Mouse (Mus musculus) gastrocnemius, adult 2 months (tissue): ENCODE results near the gene Sash1. TPM values are rescaled to one million over a fixed set of nuclear protein-coding genes. Genes with fewer than 3 reads are reported as not detected.
A peak's percentile ranks its signal among the peaks of the same experiment; 100 is the strongest.

Source experiments
- DNase-seq: peaks from one replicate; pipeline ENCODE4 v3.0.0; 2022
- H3K27ac ChIP-seq: fragments of 200-600 bp; 2 replicates; pipeline ENCODE4 v1.8.1; 2022; ENCODE audit warnings: mild to moderate bottlenecking
- H3K4me3 ChIP-seq: fragments of 200-600 bp; 2 replicates; pipeline ENCODE4 v1.8.1; 2022; ENCODE audit warnings: mild to moderate bottlenecking, moderate library complexity
- CTCF ChIP-seq: fragments of 200-600 bp; IDR thresholded peaks from 2 replicates; pipeline ENCODE4 v1.8.1; 2022; ENCODE audit warnings: antibody characterized with exemption, mild to moderate bottlenecking, moderate library complexity
- intact Hi-C: fragments of 180-260 bp; cut with DNase I; formaldehyde crosslinking; loops from one replicate; pipeline ENCODE4 v1.15.1; 2025
- total RNA-seq, 2 experiments: library from RNA; stranded (reverse); gene quantifications; 2 replicates each; pipeline ENCODE4 v1.2.3; 2021

Gene Sash1
- total RNA-seq, 2 experiments from 2014 or later: 10.6 to 17.9 TPM

DNA sequence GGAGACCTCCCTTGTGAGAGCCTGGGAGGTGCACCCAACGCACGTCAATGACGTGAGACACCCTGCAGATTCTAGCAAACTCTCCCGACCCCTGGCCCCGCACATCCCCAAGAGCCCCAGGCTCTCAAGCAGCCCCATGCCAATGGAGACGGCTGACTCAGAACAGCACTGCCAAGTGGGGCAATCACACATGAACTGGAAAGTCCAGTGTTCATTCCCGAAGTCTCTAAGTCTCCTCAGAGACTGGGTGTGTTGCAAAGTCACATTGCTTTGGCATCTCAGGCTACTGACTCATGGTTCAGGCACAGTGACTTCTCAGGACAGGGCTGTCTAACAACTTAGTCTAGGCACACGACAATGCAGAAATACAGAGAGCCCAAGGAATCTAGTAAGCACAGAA is 117.2 kb downstream of the Sash1 start:
- intact Hi-C loops: no loop called here
- H3K4me3 ChIP-seq: no peak overlapping the region
- DNase-seq: peak; percentile 73
- peak overlapping the region; percentile 77 for H3K27ac ChIP-seq
- no peak for TF ChIP-seq CTCF

DNA sequence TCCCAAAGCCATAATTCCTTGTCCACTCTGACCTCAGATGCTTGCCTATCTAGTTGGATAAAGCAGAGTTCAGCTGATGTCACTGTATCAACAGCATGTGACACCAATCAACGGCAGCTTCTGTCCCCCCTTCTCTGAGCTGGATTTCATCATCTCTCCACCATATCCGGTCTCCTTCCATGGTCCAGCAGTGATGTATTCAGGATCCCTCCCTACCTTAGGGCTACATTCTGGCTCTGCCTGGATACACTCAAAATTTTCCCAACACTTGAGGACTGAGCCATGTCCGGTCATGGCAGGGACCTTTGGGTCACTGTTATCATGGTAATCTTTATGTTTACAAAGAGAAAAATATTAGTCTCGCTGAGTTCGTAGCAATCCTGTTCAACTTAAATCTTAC is 118.5 kb downstream of the Sash1 start:
- intact Hi-C loops: no loop called here
- no peak for DNase-seq
- Histone ChIP-seq H3K4me3 (no peak overlapping the region), H3K27ac (peak overlapping the region; percentile 77)
- no peak for TF ChIP-seq CTCF

DNA sequence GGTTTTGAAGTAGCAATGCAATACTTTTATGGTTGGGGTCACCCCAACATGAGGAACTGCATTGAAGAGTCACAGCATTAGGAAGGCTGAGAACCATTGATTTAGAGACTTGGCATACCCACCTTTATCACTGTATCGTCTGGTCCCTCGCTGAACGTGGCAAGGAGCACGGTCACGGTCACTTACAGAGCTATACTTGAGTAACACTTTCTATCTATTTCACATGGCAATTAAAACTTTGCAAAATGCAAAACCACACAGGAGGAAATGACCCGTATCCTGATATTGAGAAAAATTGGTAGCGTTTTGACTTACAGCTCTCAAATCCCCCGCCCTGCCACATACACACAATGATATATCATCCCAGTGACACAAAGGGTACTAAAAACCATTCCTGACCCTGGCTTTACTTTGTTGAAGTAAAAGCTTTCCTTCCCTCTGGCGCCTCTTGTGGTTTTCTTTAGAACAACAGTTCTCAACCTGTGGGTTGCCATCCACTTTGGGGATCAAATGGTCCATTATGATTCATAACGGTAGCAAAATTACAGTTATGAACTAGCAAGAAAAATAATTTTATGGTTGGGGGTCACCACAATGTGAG is 119.8 kb downstream of the Sash1 start:
- peak; percentile 72 for TF ChIP-seq CTCF
- no peak overlapping the region for H3K4me3 ChIP-seq
- intact Hi-C loops: no loop called here
- no peak overlapping the region for H3K27ac ChIP-seq
- DNase-seq: no peak

DNA sequence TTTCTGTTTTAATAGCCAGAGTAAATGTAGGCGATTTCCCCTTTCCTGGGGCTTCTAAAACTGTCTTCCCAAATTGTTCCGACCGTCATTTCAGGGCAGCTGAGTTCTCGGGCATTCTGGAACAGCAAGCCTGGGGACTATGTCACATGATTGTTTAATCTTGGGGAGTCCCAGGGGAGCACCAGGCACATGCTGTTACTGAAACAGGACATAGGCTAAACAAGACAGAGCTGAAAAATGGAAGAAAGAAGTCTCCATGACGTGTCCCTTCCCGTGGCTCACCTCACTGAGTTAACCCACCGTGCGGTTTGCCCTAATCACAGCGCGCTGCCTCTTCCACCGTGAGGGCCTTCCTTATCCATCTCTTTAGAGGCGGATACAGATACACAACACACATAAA is 123.1 kb downstream of the Sash1 start:
- peak overlapping the region; percentile 88 for H3K27ac ChIP-seq
- intact Hi-C loops: no loop called here
- TF ChIP-seq CTCF: no peak
- peak; percentile 39 for DNase-seq
- peak overlapping the region; percentile 73 for H3K4me3 ChIP-seq

DNA sequence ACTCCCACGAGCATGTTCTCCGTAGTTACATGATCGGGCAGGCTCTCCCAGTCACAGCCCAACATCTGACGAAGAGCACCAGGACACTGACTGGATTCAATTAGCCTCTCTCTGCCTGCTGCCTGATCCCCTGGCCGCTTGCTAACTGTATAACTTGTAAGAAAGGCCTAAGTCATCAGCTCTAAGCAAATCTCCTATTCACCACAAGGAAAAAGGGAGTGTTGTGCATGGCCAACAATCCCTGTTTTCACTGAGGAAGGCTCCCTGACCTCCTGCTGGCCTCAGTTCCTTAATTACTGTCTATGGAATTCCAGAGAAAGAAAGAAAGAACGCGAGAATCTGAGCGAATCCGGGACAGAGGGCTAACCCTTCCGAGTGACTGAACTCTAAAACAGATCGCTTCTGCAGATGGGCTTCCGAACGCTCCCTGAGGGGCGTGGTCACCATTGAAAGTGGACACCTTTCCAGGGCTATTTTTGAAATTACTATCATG is 123.6 kb downstream of the Sash1 start:
- Histone ChIP-seq H3K4me3 (peak overlapping the region; percentile 73), H3K27ac (peak overlapping the region; percentile 88)
- no peak for TF ChIP-seq CTCF
- intact Hi-C loops: no loop called here
- peak; percentile 75 for DNase-seq

DNA sequence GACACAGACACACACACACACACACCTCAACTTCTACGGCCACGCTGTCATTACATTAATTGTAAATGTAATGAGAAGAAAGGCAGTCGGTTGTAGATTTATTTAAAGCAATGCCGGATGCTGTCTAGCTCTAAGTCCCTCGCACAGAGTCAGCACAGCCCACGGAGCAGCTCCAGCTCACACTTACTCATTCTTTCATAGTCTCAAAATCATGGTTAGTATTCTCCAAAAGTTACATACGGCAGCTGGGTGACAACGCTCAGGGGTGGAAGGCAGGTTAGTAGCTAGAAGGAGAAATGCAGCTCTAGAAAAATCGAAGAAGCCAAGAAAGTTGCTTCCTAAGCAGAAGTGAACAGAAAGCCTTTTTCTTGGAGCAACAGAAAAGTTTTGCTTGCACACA is 124.2 kb downstream of the Sash1 start:
- Histone ChIP-seq H3K27ac (peak overlapping the region; percentile 88), H3K4me3 (peak overlapping the region; percentile 73)
- no peak for DNase-seq
- intact Hi-C loops: no loop called here
- no peak for TF ChIP-seq CTCF

DNA sequence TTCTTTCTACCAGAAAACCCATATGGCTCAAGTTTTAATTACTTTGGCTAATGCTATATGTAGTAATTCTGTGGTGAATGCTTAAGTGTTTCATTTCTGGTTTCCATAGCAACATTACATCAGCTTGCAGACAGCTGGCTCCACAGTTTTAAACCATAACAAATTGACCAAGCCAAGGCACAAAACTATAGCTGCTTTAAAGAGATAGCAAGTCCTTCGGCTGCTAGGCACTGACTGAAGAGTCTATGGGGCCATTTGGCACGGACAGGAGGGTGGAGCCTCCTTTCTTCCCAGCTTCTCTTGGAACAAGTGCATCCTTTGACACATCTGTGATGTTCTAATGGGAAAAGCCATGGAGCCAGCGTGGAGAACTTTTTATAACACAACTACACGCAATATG is 125.3 kb downstream of the Sash1 start:
- peak overlapping the region; percentile 73 for H3K4me3 ChIP-seq
- peak; percentile 66 for DNase-seq
- intact Hi-C loops: no loop called here
- peak overlapping the region; percentile 88 for H3K27ac ChIP-seq
- no peak for TF ChIP-seq CTCF

DNA sequence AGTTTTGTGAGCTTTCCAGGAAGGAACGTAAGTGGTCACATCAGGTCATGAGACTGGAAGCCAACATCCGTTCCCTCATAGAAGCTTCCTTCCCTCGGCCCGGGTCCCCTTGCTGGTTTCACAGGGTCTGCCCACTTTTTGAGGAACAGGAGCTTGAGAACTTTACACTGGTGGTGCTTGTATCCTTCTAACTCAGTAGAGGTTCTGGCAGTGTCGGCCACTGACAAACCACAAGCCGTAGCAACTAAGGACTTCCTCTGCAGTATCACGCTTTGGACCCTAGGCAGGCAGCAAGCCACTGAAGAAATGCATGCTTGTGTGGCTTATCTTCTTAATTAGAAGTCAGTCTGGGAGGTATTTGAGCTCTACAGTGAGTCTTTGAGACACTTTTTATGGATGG is 126.6 kb downstream of the Sash1 start:
- intact Hi-C loops: no loop called here
- peak overlapping the region; percentile 73 for H3K4me3 ChIP-seq
- TF ChIP-seq CTCF: no peak
- H3K27ac ChIP-seq: peak overlapping the region; percentile 83
- DNase-seq: no peak

DNA sequence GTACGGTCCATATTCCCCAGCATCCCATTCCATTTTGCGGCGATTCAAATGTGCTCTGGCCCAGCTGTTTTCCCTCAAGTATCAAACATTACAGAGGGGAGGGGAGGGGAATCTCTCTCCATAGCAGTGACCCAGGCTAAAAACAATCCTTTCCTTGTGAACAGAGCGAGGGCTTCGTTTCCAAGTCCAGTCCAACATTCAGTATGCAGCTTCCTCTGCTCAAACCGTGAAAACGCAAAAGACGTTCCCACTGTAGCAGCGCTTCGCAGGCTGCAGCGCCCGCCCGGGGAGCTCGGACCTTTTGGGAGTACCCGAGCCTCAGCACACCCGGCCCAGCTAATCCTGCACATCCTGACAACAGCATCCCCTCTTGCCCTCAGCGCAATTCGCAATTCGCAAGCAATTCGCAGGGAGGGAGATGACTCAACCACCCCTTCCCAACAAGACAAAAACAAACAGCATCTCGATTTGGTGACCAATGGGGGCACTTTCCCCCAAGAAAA is 128.4 kb downstream of the Sash1 start:
- no peak for TF ChIP-seq CTCF
- intact Hi-C loops: no loop called here
- Histone ChIP-seq H3K4me3 (peak overlapping the region; percentile 73), H3K27ac (peak overlapping the region; percentile 83)
- DNase-seq: peak; percentile 42

DNA sequence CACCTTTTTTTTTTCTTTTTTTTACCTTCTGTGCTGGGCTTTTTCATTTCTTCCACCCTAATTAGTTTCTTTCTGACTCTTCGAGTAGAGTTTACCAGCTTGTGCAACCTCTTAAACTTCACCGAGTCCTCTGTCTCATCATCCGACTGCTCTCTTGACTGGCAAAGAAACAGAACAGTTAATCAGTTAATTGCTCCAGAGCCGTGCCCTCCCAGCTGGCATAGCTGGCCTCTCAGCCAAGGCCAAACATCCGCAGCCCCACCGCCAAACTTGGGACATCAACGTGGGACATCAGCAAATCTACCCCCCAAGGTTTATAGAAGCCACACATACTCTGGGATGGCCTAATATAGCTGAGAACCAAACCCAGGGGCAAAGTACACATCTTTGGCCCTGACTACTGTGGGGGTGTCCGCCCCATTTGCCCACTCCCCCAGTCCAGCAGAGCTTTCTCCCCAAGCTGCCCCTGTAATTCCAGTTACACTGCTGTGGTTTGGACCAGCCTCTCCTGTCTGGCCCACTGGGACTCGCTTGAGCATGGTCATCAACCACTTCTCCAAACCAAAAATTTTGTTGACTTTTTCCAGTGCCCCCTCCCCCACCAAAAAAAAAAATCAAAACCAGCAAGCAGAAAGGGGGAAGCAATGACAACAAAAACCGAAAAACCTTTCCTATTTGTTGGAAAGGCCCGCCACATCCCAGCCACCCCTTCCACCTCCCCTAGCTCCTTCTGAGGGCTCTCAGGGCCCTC is 129.1 kb downstream of the Sash1 start:
- intact Hi-C loops: no loop called here
- no peak for TF ChIP-seq CTCF
- Histone ChIP-seq H3K4me3 (peak overlapping the region; percentile 73), H3K27ac (peak overlapping the region; percentile 83)
- DNase-seq: peak; percentile 63

DNA sequence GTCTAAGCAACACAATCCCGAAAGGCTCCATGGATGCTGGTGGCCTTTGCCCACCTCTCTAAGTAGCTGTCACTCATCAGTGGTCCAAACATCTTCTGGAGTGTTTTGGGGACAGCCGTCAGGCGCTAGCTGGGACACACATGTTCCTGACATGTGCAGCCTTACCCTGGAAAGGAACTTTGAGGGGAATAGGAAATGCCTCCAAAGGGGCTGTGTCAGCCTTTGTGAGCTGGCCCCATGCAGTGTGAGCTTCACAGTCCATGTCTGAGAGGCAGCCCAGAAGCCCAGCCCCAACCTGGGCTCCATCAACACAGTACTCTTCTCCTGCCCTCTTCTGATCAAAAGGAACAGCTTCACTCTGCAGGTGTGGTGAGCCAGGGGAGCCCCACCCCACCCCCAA is 132.5 kb downstream of the Sash1 start:
- no peak overlapping the region for H3K4me3 ChIP-seq
- no peak for TF ChIP-seq CTCF
- DNase-seq: no peak
- H3K27ac ChIP-seq: peak overlapping the region; percentile 74
- intact Hi-C loops: no loop called here

DNA sequence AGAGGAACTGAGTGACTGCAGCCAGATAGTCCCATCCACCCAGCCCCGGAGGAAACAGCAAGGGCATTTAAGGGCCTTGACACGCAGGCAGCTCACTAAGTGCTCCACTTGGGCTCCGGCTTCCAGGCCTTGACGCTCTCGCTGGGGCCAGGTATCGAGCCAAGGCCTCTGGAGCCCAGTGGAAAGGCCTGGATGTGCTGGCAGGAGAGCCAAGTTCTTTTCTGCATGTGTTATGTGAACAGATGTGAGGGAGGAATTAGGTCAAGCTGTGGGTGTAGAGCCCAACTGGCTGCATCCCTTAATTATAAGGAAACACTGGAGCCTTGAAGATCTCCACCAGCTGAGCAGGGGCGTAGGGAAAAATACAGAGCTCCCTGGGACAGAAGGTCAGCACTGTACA is 133.4 kb downstream of the Sash1 start:
- TF ChIP-seq CTCF: no peak
- DNase-seq: peak; percentile 87
- intact Hi-C loops: no loop called here
- Histone ChIP-seq H3K4me3 (no peak overlapping the region; the same call in 1 of the 2 replicates), H3K27ac (peak overlapping the region; percentile 74)

DNA sequence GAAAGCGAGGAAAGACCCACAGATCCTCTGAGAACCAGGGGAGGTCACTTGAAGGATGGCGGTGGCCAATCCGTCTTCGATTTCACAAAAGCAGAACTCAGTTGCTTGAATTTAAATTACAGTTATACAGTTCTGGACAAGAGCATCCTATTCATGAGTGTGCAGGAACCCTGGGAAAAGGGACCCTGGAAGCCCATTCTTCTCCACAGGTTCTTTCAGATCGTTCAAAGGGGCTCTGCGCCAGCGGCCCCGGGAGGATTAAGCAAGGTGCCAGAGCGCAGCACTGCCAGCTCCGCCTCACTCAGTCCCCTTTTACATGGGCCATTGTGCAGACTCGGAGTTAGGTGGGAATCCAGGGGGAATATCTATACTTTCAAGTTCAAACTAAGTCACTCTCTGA is 136.3 kb downstream of the Sash1 start:
- no peak for TF ChIP-seq CTCF
- DNase-seq: no peak
- intact Hi-C loops: no loop called here
- Histone ChIP-seq H3K27ac (peak overlapping the region; percentile 43; the same call in 1 of the 2 replicates), H3K4me3 (peak overlapping the region; percentile 40)
